Mouse (Mus musculus): Measurements from ENCODE around the gene Maml2.

Maml2 gene

DNA sequence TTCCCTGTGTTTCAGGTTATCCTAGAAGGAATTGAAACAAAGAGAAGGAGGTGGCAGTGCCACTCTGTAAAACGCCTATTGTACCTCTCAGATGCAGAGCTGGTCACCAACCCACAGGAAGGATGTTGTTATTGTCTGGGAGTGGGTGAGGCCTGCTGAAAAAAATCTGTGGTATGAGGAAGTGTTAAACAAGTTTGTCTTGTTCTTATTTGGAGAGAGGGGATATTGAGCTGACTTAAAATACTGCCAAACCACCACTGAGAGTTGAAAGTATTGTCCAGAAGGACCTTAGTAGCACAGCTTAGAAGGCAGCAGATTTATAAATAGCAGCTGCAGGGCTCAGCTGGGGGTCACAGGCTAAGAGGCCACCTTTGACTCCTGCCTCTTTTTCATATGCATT lies 25.9 kb downstream of the Maml2 start:
- DNase-seq (ENCODE audit: low read depth, low spot score), result peak; percentile 43
- no peaks in the 10 kb centered on the region for H3K27me3 ChIP-seq (ENCODE audit: control insufficient read depth, insufficient read depth, low read length, poor library complexity, severe bottlenecking)

DNA sequence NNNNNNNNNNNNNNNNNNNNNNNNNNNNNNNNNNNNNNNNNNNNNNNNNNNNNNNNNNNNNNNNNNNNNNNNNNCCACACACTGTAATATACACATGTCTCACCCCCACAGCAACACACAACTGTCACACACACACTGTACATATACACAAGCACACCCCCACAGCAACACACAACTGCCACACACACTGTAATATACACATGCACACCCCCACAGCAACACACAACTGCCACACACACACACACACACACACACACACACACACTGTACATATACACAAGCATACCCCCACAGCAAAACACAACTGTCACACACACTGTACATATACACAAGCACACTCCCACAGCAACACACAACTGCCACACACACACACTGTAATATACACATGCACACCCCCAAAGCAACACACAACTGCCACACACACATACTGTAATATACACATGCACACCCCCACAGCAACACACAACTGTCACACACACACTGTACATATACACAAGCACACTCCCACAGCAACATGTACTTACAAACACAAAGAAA lies 116.5 kb downstream of the Maml2 start:
- no peak for DNase-seq (ENCODE audit: low read depth, low spot score)
- Histone ChIP-seq H3K27me3 (ENCODE audit: control insufficient read depth, insufficient read depth, low read length, poor library complexity, severe bottlenecking) (no peaks in the 10 kb centered on the region), H3K36me3 (ENCODE audit: control insufficient read depth, insufficient read depth, low read length, poor library complexity, severe bottlenecking) (peaks cover 2% of the 10 kb centered on the region; the same call in 1 of the 2 replicates)

More for the DNA sequence above, 25.9 kb downstream of the Maml2 start:
- H3K36me3 ChIP-seq (ENCODE audit: control insufficient read depth, insufficient read depth, low read length, poor library complexity, severe bottlenecking), result no peaks in the 10 kb centered on the region

DNA sequence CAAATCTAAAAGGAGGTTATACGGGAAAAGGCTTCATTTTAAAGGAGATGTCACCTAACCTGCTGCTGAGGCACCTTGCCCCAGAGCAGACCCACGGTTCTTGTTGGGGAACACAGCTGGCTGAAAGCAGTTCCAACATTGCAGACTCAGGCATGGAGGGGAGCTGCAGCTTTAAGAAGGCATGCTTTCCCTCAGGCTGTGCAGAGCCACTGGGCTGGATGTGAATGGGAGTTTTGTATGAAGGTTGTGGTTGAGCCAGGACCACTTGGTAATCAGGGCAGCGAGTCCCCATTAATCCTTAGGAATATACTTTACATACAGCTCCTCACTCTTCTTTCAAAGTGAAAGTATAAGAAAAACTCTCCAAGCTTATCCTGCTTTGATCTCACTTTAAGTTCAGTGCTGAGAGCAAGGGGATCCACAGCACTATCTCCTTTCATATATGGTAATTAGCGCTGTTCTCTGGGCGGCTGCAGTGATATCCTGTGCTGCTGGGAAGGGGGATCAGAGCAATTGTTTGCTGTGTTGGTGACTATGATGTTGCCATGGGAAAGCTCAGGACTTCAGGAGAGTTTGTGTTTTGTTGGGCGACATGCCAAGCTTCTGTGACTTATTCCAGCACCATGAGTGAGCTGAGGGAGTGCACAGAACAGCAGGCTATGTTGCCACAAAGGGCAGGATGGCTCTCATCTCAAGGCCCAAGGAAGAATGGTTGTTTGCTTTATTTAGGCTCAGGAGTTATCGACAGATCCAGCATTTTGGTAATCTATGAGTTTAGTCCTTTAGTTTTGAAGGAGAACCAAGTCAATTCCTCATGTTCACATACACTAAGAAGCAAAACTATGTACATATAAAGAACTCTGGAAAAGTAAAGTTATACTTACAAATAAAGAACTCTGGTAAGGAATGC lies 127.5 kb downstream of the Maml2 start:
- no peaks in the 10 kb centered on the region for H3K27me3 ChIP-seq (ENCODE audit: control insufficient read depth, insufficient read depth, low read length, poor library complexity, severe bottlenecking)
- no peaks in the 10 kb centered on the region for H3K36me3 ChIP-seq (ENCODE audit: control insufficient read depth, insufficient read depth, low read length, poor library complexity, severe bottlenecking)
- DNase-seq (ENCODE audit: low read depth, low spot score), result no peak

DNA sequence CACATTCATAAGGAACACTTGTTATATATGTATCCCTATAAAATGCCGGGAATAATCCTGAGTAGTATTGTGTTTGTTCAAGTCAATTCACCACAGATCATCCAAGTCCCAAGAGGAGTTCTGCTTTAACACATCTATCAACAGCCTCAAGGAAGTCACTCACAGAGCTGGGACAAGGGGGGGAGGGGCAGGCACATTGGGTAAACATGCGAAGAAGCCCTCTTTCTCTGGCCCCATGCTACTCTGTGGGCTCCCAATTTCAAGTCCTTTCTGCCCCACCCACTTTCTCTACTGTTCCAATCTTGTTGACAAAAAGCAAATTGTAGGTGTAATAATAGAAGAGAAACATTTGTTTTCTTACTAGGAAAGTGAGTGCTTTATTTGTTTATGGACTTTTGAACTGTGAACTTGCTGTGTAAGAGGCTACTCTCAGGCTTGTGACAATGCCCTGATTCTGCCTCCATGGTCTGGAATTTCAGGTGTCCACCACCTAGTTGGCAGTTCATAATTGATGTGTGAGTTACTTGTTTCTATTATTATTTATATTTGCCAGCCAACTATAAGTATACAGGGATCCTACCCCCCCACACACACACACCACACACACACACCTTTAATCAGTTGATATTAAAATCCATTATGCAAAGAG lies 131.8 kb downstream of the Maml2 start:
- no peaks in the 10 kb centered on the region; the same call in 1 of the 2 replicates for H3K36me3 ChIP-seq (ENCODE audit: control insufficient read depth, insufficient read depth, low read length, poor library complexity, severe bottlenecking)
- no peaks in the 10 kb centered on the region for H3K27me3 ChIP-seq (ENCODE audit: control insufficient read depth, insufficient read depth, low read length, poor library complexity, severe bottlenecking)
- DNase-seq (ENCODE audit: low read depth, low spot score), result no peak

DNA sequence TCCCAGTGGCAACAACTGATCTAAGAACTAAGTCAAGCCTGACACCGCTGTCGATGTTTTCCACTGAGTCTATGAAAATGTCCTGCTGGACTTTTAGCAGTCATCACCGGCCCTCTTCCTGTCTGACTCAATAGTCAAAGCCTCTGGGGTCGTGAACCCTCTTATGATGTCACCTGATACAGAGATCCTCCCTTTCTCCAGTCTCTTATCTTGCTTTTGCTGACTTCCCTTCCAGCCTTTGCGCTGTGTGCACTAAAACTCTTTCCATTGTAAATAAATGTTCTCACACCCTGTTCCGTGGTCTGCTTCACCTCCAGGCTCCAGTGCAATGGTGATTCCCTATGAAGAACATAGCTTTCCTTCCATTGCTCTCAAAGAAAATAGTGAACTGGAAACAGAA lies 132.5 kb downstream of the Maml2 start:
- no peak for DNase-seq (ENCODE audit: low read depth, low spot score)
- Histone ChIP-seq H3K27me3 (ENCODE audit: control insufficient read depth, insufficient read depth, low read length, poor library complexity, severe bottlenecking) (no peaks in the 10 kb centered on the region), H3K36me3 (ENCODE audit: control insufficient read depth, insufficient read depth, low read length, poor library complexity, severe bottlenecking) (no peaks in the 10 kb centered on the region; the same call in 1 of the 2 replicates)

DNA sequence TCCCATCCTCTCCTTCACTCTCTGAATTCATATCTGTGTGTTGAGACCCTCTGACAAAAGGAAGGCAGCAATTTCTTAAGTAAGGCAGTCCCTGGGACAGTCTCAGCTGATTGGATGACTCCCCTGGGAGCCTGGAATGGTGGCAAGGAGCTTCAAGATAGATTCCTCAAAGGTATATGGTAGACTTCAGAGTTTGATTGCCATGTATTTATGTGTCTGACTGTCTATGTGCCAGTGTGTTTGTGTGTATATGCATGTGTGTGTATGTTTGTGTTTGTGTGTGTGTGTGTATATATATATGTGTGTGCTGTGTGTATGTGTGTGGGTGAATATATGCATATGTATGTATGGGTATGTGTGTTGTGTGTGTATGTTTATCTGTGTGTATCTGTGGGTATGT lies 133.0 kb downstream of the Maml2 start:
- no peak for DNase-seq (ENCODE audit: low read depth, low spot score)
- no peaks in the 10 kb centered on the region for H3K27me3 ChIP-seq (ENCODE audit: control insufficient read depth, insufficient read depth, low read length, poor library complexity, severe bottlenecking)
- H3K36me3 ChIP-seq (ENCODE audit: control insufficient read depth, insufficient read depth, low read length, poor library complexity, severe bottlenecking), result no peaks in the 10 kb centered on the region; the same call in 1 of the 2 replicates

DNA sequence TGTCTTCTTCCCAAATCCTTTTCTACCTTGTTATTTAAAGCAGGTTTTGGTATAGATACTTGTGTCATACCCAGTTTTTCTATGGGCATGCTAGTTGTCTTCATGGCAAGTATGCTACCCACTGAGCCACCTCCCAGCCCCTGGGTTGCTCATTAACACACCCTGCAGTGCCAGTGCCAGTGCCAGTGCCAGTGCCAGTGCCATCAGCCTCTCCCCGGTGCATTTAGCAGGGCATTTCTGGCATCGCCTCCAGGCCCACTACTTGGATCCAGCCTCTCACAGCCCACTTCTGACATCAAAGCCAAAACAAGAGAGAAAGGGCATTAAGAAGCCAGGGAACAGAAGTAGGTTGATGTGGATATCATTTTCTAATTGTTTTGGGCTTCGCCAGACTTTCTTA lies 133.9 kb downstream of the Maml2 start:
- H3K36me3 ChIP-seq (ENCODE audit: control insufficient read depth, insufficient read depth, low read length, poor library complexity, severe bottlenecking), result no peaks in the 10 kb centered on the region; the same call in 1 of the 2 replicates
- no peak for DNase-seq (ENCODE audit: low read depth, low spot score)
- H3K27me3 ChIP-seq (ENCODE audit: control insufficient read depth, insufficient read depth, low read length, poor library complexity, severe bottlenecking), result no peaks in the 10 kb centered on the region

DNA sequence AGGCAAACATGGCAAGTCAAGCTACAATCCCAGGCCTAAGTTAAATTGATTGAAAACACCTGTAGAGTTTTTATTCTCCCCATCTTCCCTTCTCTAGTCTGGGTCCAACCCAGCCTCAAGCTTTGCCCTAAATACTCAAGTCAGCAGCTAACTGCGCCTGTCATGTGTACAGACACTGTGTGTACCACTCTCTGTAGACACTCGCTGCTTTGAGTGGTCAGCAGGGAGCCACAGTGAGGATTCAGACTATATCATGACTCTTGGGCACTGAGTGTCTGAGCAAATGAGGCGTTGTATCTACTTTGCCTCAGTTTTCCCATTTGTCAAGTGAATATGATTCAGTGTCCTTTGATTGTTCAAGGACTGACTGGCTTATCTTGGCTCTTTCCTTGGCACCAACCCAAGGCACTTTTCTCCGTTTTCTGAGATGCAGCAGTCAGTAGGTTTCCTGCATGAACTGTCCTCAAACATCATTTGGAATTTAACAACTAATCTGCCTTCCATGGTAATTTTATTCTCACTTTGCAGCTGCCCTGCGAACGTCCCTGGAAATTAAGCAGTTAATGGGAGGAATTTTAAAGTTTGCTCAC lies 135.8 kb downstream of the Maml2 start:
- Histone ChIP-seq H3K36me3 (ENCODE audit: control insufficient read depth, insufficient read depth, low read length, poor library complexity, severe bottlenecking) (peaks cover 2% of the 10 kb centered on the region), H3K27me3 (ENCODE audit: control insufficient read depth, insufficient read depth, low read length, poor library complexity, severe bottlenecking) (no peaks in the 10 kb centered on the region)
- DNase-seq (ENCODE audit: low read depth, low spot score), result no peak

DNA sequence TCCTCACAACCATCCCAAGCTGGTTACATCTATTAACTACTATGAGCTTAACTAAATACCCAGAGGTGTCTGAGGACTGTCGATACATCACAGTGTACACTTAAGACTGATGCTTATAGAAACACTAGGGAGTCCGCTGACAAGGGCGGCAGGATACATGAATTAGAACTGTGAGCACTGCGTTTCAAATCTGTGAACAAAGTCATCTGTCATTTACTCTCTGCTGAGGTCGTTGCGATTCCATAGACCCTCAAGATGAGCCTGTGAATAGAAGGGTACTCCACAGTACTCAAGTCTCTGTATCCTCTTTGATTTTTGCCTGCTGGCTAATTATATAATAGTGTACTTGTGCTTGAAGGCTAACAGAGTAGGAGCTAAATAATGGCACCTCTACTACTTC lies 143.2 kb downstream of the Maml2 start:
- DNase-seq (ENCODE audit: low read depth, low spot score), result no peak

DNA sequence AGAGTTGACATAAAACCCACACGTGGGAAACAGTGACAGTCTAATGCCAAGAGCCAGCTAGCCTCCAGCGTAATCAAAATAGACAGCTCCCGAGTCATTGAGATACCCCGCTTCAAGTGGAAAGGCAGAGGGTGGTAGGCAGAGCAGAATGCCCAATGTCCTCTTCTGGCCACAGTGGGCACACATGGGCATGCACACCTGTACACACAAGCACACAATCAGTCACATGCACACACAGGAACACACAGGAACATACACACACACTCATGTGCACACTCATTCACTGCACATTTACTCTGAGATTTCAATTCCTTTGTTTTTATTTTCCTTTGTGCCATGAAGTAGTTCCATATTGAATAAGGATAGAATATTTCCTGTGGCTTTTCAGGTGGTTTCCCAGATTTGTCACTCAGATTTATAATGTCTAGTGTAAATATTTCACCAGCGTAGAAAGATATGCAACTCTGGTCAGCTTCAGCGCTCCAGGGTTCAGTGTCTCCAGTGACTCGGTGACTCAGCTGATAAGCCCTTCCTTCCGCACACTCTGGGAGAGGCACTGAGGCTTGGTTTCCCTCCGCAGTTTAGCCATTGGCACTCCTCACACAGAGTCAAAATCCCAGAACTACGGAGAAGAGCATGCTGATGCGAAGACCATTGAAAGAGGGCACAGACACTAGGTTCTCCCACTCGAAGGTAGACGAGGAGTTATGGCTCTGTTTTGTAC lies 144.4 kb downstream of the Maml2 start:
- DNase-seq (ENCODE audit: low read depth, low spot score), result no peak
- H3K36me3 ChIP-seq (ENCODE audit: control insufficient read depth, insufficient read depth, low read length, poor library complexity, severe bottlenecking), result peaks cover 2% of the 10 kb centered on the region
- no peaks in the 10 kb centered on the region for H3K27me3 ChIP-seq (ENCODE audit: control insufficient read depth, insufficient read depth, low read length, poor library complexity, severe bottlenecking)

More for the DNA sequence above, 143.2 kb downstream of the Maml2 start:
- peaks cover 2% of the 10 kb centered on the region; the same call in 1 of the 2 replicates for H3K36me3 ChIP-seq (ENCODE audit: control insufficient read depth, insufficient read depth, low read length, poor library complexity, severe bottlenecking)
- H3K27me3 ChIP-seq (ENCODE audit: control insufficient read depth, insufficient read depth, low read length, poor library complexity, severe bottlenecking), result no peaks in the 10 kb centered on the region

DNA sequence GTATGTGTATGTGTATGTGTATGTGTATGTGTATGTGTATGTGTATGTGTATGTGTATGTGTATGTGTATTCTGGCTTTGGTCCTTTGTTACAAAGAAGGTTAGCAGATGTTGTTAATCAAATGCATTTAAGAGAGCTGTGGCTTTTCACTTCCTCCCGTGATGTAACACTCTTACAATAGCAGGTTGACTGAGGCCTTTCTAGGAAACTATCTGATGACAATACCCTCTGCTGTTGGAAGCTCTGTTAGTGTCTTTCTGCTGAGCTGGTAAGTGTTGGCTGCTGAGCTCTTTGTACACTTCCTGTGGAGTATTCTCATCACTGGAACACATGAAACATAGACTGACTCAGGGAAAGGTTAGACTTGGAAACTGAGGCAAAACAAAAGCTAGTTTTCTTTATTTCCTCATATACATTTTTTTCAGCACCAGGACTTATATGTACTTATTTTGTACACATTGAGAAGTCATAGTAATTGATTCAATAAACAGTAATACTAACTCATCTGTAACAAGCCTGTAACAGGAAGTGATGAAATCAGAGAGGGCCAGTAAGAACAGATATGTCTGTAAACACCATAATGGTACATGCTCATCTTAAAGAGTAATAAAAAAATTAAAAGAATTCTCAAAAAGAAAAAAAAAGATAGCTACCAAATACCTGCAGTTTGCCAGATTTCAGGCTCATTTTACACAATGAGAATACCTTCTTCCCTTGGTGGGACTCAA lies 145.9 kb downstream of the Maml2 start:
- no peaks in the 10 kb centered on the region; the same call in 1 of the 2 replicates for H3K36me3 ChIP-seq (ENCODE audit: control insufficient read depth, insufficient read depth, low read length, poor library complexity, severe bottlenecking)
- H3K27me3 ChIP-seq (ENCODE audit: control insufficient read depth, insufficient read depth, low read length, poor library complexity, severe bottlenecking), result no peaks in the 10 kb centered on the region
- DNase-seq (ENCODE audit: low read depth, low spot score), result peak; percentile 68

DNA sequence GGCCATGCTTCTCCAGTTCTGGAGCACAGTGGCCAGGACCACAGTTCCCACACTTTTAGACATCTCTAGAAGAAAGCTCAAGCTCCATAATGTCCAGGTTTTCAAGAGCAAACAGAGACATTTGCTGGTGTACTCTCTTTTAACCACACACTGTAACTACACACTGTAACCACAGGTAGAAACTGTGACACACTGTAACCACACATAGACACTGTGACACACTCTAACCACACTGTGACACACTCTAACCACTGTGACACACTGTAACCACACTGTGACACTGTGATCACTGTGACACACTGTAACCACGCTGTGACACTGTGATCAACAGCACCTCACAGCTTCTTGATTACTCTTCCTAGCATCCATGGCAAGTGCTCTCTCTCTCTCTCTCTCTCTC lies 148.5 kb downstream of the Maml2 start:
- no peak for DNase-seq (ENCODE audit: low read depth, low spot score)
- Histone ChIP-seq H3K27me3 (ENCODE audit: control insufficient read depth, insufficient read depth, low read length, poor library complexity, severe bottlenecking) (no peaks in the 10 kb centered on the region), H3K36me3 (ENCODE audit: control insufficient read depth, insufficient read depth, low read length, poor library complexity, severe bottlenecking) (no peaks in the 10 kb centered on the region; the same call in 1 of the 2 replicates)

DNA sequence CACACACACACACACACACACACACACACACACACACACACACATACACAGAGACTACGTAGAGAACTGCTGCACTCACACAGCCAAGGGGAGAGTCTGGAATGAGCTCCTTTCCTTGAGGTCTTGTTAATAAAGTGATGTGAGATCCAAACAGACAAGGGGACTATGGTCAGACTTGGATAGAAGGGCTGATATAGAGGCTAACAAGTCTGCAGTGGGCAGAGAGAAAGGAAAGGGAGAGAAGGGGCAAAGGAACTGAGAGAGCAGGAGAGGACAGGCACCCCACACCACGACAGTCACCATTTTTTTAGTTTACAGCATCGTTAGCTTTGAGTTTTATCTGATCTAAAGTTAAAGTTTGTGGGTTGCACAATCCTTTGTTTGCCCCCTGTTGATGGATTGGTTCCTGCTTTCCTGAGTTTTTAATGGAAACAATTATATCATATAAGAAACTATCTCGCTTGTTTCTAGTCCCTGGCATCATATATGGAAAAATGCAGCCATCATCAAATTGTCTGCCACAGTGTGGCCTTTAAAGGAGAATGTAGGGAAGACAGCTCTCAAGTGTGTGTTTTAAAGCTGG lies 149.0 kb downstream of the Maml2 start, which contains the start of gene Gm17571:
TSS of gene Gm17571 (minus strand) at position 51 of the 583 bp plus-strand sequence.
- no peak for DNase-seq (ENCODE audit: low read depth, low spot score)
- H3K36me3 ChIP-seq (ENCODE audit: control insufficient read depth, insufficient read depth, low read length, poor library complexity, severe bottlenecking), result no peaks in the 10 kb centered on the region; the same call in 1 of the 2 replicates
- H3K27me3 ChIP-seq (ENCODE audit: control insufficient read depth, insufficient read depth, low read length, poor library complexity, severe bottlenecking), result no peaks in the 10 kb centered on the region

Data from splenic B cell, adult 2 months (primary cell).